Mouse (Mus musculus) spleen, adult 2 months (tissue): Measurements from ENCODE around the gene Atp1b1.

Source experiments
- CTCF ChIP-seq: fragments of 200-500 bp; IDR thresholded peaks from 2 replicates; pipeline ENCODE4 v1.5.1; 2011; ENCODE audit warnings: mild to moderate bottlenecking, inconsistent platforms; ENCODE audit not compliant: insufficient read depth, insufficient read length, insufficient replicate concordance; ENCODE audit errors: extremely low read depth
- POLR2A ChIP-seq: fragments of 200-500 bp; IDR thresholded peaks from 2 replicates; pipeline ENCODE4 v1.6.1; 2011; ENCODE audit warnings: low read depth, low read length, inconsistent platforms

DNA sequence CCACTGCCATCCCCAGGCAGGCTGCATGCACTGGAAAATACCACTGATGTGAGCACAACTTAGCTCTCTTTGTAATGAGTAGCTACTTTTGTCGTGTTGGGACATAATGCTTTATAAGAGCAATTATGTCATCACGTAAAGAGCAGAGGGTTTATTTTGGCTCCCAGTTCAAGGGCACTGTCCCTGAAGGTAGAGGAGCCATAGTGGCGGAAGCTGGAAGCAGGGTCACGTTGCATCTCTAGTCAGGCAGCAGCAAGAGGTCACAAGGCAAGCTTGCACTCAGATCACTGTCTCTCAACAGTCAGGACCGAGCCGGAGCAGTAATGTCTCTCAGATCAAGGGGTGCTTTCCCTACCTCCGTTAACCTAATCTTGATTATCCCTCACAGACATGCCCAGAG is 30.4 kb downstream of the Atp1b1 start:
- TF ChIP-seq CTCF (no peak), POLR2A (no peak)
